Mouse (Mus musculus): Measurements from ENCODE around the gene Srpk2. TPM values are rescaled to one million over a fixed set of nuclear protein-coding genes. Genes with fewer than 3 reads are reported as not detected.
"Not testable (repeated sequence)": the region's sequence is repeated elsewhere in the genome, so short reads cannot be mapped to it uniquely, and the experiment has no call there.

The Srpk2 gene
- polyA plus RNA-seq, 1 experiment from 2014 or later, result 98.4 TPM

GRCm38 (mm10) chr5:23473098-23473873 is 211.1 kb downstream of the Srpk2 start:
- Histone ChIP-seq H3K27me3 (replicated peaks; ENCODE audit: control insufficient read depth, insufficient read depth, low read length) (no peaks in the 10 kb centered on the region), H3K36me3 (ENCODE audit: control insufficient read depth, insufficient read depth, low read length) (peaks cover 57% of the 10 kb centered on the region), H3K4me2 (ENCODE audit: low read length) (no peak overlapping the region), H3K9ac (ENCODE audit: low read length) (no peak overlapping the region), H3K27ac (ENCODE audit: low read depth, low read length) (no peak overlapping the region), H3K4me1 (ENCODE audit: control insufficient read depth, insufficient read depth, low read length) (no peaks in the 10 kb centered on the region), H3K4me3 (ENCODE audit: low read depth, low read length) (no peak overlapping the region), H3K9me3 (replicated peaks; ENCODE audit: control insufficient read depth, low read length) (no peaks in the 10 kb centered on the region)
- WGBS, result 77% methylated on average over 6 of the region's 6 CpGs
- no peak for DNase-seq (ENCODE audit: low spot score)
- no peak for ATAC-seq

- Histone ChIP-seq H3K4me3 (ENCODE audit: low read depth, low read length) (no peak overlapping the region), H3K27me3 (replicated peaks; ENCODE audit: control insufficient read depth, insufficient read depth, low read length) (no peaks in the 10 kb centered on the region), H3K36me3 (ENCODE audit: control insufficient read depth, insufficient read depth, low read length) (peaks cover 55% of the 10 kb centered on the region), H3K4me1 (ENCODE audit: control insufficient read depth, insufficient read depth, low read length) (0 out of 2 replicates have a peak, but pooled peaks cover 3% of the 10 kb centered on the region), H3K27ac (ENCODE audit: low read depth, low read length) (no peak overlapping the region), H3K9ac (ENCODE audit: low read length) (no peak overlapping the region), H3K9me3 (replicated peaks; ENCODE audit: control insufficient read depth, low read length) (no peaks in the 10 kb centered on the region), H3K4me2 (ENCODE audit: low read length) (no peak overlapping the region)
- ATAC-seq, result no peak
- 94% methylated on average over 4 of the region's 4 CpGs for WGBS
- DNase-seq (ENCODE audit: low spot score), result no peak
These were observed 217.9 kb downstream of the Srpk2 start for GRCm38 (mm10) chr5:23466546-23466945.

- WGBS, result 88% methylated on average over 8 of the region's 8 CpGs
- H3K4me1 ChIP-seq (ENCODE audit: control insufficient read depth, insufficient read depth, low read length), result 0 out of 2 replicates have a peak, but pooled peaks cover 3% of the 10 kb centered on the region
- no peak overlapping the region for H3K4me2 ChIP-seq (ENCODE audit: low read length)
- H3K27ac ChIP-seq (ENCODE audit: low read depth, low read length), result no peak overlapping the region
- H3K36me3 ChIP-seq (ENCODE audit: control insufficient read depth, insufficient read depth, low read length), result peaks cover 45% of the 10 kb centered on the region
- no peak overlapping the region for H3K4me3 ChIP-seq (ENCODE audit: low read depth, low read length)
- no peak for ATAC-seq
- no peak overlapping the region for H3K9ac ChIP-seq (ENCODE audit: low read length)
- no peaks in the 10 kb centered on the region for H3K27me3 ChIP-seq (replicated peaks; ENCODE audit: control insufficient read depth, insufficient read depth, low read length)
- DNase-seq (ENCODE audit: low spot score), result no peak
- no peaks in the 10 kb centered on the region for H3K9me3 ChIP-seq (replicated peaks; ENCODE audit: control insufficient read depth, low read length)
These were observed 219.7 kb downstream of the Srpk2 start for GRCm38 (mm10) chr5:23464743-23465142.

DNA sequence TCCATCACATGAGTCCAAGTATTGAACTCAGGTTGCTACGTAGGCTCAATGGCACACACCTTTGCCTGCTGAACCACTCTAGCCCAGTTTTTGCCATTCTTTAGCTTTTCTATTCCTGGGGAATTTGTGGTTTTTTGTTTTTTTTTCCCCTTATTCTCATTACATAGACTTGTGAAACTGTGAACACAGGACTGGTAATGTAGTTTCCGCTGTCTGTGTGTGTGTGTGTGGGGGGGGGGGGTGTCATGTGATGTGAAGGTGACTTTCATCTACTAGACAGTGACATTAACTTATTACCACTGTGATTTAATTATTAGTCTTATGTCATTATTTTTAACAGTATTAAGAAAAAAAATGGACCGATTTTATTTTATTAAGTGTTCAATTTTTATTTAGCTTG is 220.2 kb downstream of the Srpk2 start:
- peaks cover 45% of the 10 kb centered on the region for H3K36me3 ChIP-seq (ENCODE audit: control insufficient read depth, insufficient read depth, low read length)
- no peak overlapping the region for H3K9ac ChIP-seq (ENCODE audit: low read length)
- no peaks in the 10 kb centered on the region for H3K27me3 ChIP-seq (replicated peaks; ENCODE audit: control insufficient read depth, insufficient read depth, low read length)
- no peak for ATAC-seq
- 92% methylated on average over 3 of the region's 3 CpGs for WGBS
- H3K4me1 ChIP-seq (ENCODE audit: control insufficient read depth, insufficient read depth, low read length), result 0 out of 2 replicates have a peak, but pooled peaks cover 3% of the 10 kb centered on the region
- no peak overlapping the region for H3K4me2 ChIP-seq (ENCODE audit: low read length)
- no peak overlapping the region for H3K4me3 ChIP-seq (ENCODE audit: low read depth, low read length)
- DNase-seq (ENCODE audit: low spot score), result no peak
- H3K27ac ChIP-seq (ENCODE audit: low read depth, low read length), result no peak overlapping the region
- H3K9me3 ChIP-seq (replicated peaks; ENCODE audit: control insufficient read depth, low read length), result no peaks in the 10 kb centered on the region

DNA sequence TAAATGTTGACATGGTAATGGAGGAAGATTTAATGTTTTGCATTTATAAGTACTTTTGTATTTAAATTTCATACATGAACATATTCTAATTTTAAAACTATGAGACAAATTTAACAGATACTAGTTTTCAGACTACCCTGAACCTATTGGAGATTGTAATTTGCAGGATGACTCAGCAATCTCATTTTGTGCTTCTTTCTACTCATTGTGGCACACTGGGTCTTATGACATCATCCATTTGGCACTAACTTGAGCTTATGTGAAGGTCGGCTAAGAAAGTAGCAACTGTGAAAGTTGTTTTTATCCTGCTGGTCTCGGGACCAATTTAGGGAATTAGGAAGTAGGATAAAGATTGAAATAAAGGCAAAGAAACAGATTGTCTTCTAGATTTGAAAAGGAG is 222.7 kb downstream of the Srpk2 start:
- Histone ChIP-seq H3K9ac (ENCODE audit: low read length) (no peak overlapping the region), H3K36me3 (ENCODE audit: control insufficient read depth, insufficient read depth, low read length) (peaks cover 34% of the 10 kb centered on the region), H3K4me3 (ENCODE audit: low read depth, low read length) (no peak overlapping the region), H3K9me3 (replicated peaks; ENCODE audit: control insufficient read depth, low read length) (no peaks in the 10 kb centered on the region), H3K27me3 (replicated peaks; ENCODE audit: control insufficient read depth, insufficient read depth, low read length) (no peaks in the 10 kb centered on the region), H3K27ac (ENCODE audit: low read depth, low read length) (no peak overlapping the region), H3K4me2 (ENCODE audit: low read length) (no peak overlapping the region), H3K4me1 (ENCODE audit: control insufficient read depth, insufficient read depth, low read length) (0 out of 2 replicates have a peak, but pooled peaks cover 3% of the 10 kb centered on the region)
- ATAC-seq, result no peak
- WGBS, result 9% methylated on average over 2 of the region's 2 CpGs
- peak; percentile 51 for DNase-seq (ENCODE audit: low spot score)

DNA sequence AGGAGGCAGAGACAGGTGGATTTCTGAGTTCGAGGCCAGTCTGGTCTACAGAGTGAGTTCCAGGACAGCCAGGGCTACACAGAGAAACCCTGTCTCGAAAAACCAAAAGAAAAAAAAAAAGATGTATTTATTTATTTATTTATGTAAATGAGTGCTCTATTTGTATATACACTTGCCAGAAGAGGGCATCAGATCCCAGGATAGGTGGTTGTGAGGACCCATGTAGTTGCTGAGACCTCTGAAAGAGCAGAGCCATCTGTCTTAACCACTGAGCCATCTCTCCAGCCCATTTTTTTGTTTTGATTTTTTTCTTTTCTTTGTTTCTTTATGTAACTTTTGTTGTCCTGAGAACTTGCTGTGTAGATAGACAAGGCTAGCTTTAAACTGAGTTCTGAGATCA is 230.9 kb downstream of the Srpk2 start:
- DNase-seq (ENCODE audit: low spot score), result peak; percentile 42
- not testable (repeated sequence) for H3K27ac ChIP-seq (ENCODE audit: low read depth, low read length); H3K27me3 ChIP-seq (replicated peaks; ENCODE audit: control insufficient read depth, insufficient read depth, low read length); H3K9me3 ChIP-seq (replicated peaks; ENCODE audit: control insufficient read depth, low read length); H3K4me1 ChIP-seq (ENCODE audit: control insufficient read depth, insufficient read depth, low read length); H3K4me2 ChIP-seq (ENCODE audit: low read length); H3K9ac ChIP-seq (ENCODE audit: low read length); ATAC-seq; H3K4me3 ChIP-seq (ENCODE audit: low read depth, low read length)
- peaks cover 29% of the 10 kb centered on the region for H3K36me3 ChIP-seq (ENCODE audit: control insufficient read depth, insufficient read depth, low read length)
- WGBS, result 69% methylated on average over 2 of the region's 2 CpGs

Other genes with a start within 250 kb of the Srpk2 start
- gene Pus7, start 99.1 kb upstream of the Srpk2 start, polyA plus RNA-seq (2014; fragmentation: Nextera tagmentation; extraction: Ambion mirVana), result 11.6 and 15.3 TPM in 2 replicates
- gene Rint1, start 103.1 kb upstream of the Srpk2 start, polyA plus RNA-seq (2014; fragmentation: Nextera tagmentation; extraction: Ambion mirVana), result 18.0 and 21.0 TPM in 2 replicates
- 95.2 and 120 TPM in 2 replicates for gene Tomm7, start 159.5 kb upstream of the Srpk2 start, polyA plus RNA-seq (2014; fragmentation: Nextera tagmentation; extraction: Ambion mirVana)